Mouse (Mus musculus) heart, adult 18-20 months (tissue): ENCODE measurements around the gene Tm9sf2. TPM values are rescaled to one million over a fixed set of nuclear protein-coding genes. Genes with fewer than 3 reads are reported as not detected.

Source experiments
- DNase-seq, 2 experiments: peaks; one replicate each; pipeline ENCODE4 v3.0.0; 2021 to 2022; ENCODE audit warnings: mixed read lengths in 1 of 2
- total RNA-seq, 2 experiments: library from RNA; stranded (reverse); gene quantifications; 2 replicates each; pipeline ENCODE4 v1.2.3; 2021

Gene Tm9sf2
- total RNA-seq, 2 experiments from 2014 or later, result 130 to 139 TPM

DNA sequence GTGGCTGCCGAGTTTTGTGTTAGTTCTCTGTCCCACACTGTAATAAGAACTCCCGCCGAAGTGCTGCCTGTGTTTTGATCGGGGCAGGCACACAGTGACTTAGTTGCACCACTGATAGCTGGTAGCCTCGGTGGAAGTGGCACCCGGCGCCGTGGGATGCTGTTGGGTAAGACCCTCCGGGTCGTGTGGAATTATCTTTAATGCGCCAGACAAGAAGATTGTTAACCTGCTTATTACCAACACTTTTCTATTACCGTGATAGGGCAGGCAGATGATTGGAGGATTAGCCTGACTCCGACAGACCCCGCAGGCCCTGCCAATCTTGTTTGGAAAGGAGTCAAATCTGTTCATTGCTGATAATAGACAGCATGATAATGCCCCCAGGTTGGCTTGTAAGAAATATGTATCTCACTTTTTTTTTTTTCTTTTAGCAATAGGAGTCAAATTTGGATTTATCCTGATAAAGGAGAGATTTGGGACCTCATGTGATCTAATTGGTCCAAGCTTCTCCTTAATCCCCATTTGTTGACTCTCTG is 69.5 kb downstream of the Tm9sf2 start:
- no peak for DNase-seq

- peak; percentile 37 to 46 for DNase-seq
Observed at GRCm38 (mm10) chr14:122179262-122179661, 72.4 kb downstream of the Tm9sf2 start.

GRCm38 (mm10) chr14:122181078-122181814 is 74.4 kb downstream of the Tm9sf2 start, which contains the start of gene Clybl:
Clybl (plus strand) TSS chr14:122181704.
- DNase-seq, result peak; percentile 98

GRCm38 (mm10) chr14:122181815-122182157 is 74.9 kb downstream of the Tm9sf2 start:
- DNase-seq, result no peak

DNA sequence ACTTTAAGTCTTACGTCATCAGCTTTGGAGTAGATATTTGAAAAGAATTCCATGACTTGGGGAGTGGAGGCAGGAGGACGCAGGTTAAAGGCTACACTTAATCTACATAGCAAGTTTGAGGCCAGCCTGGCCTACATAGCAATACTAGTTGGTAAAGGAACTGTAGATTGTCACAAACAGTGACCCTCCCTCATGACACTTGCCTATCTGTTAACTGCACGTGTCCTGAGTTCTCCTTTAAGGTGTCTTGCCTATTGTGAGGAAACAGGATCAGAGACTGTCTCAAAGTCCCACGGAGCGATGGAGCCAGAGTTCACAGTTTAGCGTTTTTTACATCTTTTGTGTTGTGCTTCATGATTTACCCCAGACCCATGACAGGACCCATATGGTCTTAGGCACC is 75.4 kb downstream of the Tm9sf2 start:
- no peak for DNase-seq

- DNase-seq, result no peak
Observed at GRCm38 (mm10) chr14:122183974-122184373, 77.1 kb downstream of the Tm9sf2 start.

- DNase-seq, result no peak
Observed at GRCm38 (mm10) chr14:122188250-122188649, 81.4 kb downstream of the Tm9sf2 start.

DNA sequence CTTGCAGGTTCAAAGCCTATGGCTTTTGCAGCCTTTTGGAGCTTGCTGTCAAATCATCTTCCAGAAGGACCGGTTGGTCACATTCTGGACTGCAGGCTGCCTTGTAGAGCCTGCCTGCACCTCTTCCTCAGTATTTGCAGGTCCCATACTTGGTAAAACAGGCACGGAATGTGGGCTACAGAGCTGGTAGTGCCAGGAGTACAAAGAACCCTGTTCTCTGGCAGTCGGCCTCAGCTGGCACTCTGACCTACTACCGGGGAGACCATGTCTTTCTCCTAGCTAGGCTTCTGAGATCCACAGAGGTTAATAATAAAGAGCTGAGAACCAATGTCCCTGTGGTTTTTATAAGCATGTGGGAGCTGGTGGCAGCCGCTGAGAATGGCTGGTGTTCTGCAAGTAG is 83.1 kb downstream of the Tm9sf2 start:
- DNase-seq, result peak; percentile 14 to 33

DNA sequence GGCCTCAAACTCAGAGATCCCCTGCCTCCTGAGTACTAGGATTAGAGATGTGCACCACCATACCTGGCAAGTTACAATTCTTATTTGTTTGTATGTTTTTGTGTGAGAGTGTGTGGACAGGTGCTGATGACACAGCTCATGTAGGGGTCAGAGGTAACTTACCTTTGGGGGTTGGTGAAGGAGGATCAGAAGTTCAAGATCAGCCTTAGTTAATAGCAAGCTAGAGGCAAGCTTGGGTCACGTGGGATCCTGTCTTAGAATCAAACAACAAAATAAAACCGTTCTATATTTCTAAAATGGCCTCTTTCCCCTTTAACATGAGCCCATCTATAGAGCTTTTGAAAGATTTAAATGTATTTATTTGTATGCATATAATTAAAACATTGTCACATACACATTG is 83.7 kb downstream of the Tm9sf2 start:
- no peak for DNase-seq

DNA sequence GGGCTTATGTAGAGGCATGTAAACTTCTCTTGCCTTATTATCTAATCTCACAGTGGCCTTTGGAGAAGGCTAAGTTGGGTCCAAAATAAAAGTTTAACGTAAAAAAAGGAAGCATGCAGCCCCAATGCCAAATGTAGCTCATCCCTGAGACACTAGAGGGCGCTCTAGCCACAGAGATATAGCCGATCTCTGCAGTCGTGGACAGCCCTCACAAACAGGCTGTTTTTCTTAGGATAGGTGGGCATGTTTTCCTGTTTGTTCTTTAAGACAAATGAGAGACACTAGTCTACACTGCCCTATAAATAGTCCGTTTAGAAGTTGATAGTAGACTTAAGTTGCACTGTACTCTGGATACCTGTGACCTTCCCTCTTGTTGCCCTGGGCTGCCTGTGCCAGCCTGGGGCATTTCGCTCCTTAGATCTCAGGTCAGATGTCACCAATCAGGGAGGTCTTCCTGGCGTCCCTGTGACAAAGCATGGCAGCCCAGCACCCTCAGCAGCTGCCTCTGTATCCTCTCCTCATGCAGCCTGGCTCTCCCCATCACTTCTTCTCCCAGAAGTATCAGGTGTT is 84.2 kb downstream of the Tm9sf2 start:
- DNase-seq, result peak; percentile 43 to 73

DNA sequence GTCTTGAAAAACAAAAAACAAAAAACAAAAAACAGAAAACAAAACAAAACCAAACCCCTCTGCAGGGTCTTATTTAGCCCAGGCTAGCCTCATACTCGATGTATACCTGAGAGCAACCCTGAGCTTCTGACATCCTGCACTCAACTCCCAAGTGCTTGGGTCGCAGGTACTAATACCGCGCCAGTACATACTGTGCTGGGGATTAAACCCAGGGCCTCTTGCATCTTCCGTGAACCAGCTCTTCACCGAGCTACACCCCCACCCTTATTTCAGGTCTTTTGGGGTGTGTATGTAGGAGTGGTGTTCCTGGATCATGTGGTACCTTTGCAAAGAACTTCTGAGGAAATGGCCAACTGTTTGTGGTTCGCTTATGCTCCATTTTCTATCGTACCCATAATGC is 87.8 kb downstream of the Tm9sf2 start:
- DNase-seq, result no peak

DNA sequence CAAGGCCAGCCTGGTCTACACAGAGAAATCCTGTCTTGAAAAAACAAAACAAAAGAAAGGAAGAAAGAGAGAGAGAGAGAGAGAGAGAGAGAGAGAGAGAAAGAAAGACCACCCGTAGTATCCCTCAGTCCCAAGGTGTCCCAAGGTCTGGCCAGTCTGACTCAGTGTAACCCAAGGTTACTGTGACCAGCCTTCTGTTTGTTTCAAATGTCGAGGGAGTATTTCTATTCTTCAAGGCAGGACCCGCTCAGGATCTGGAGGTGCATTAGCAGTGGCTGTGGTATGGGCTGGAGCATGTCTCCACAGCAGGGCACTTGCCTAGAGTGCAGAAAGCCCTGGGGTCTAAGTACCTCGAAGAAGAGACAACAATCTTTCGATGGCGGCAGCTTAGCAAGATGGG is 90.0 kb downstream of the Tm9sf2 start:
- DNase-seq, result no peak

DNA sequence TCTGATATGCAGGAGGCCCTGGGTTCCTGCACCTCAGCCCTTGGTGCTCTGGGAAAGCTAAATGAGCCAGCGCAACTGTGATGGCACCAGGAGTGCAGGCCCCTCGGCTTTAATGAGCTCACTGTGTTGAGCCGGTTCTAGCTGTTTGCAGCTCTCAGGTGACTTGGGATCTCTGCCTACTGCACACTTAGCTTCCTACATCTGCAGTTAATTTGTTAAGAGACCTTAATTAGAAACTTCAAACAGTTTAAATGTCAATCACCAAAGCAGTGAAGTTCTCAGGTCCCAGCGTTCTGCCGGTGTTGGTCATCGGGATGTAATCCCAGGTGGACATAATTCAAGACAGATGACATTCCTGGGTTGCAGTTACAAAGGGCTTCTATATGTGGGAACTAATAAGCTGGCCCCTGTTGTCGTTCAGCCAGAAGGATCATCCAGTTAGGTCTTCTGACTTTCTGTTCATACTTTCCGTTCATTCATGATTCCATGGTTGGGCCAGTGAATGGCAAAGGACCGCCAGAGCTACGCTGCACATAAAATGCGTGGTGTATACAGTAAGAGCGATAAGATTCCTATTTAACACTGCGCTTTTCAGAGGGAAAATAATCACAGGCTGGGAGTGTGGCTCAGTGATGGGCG is 93.5 kb downstream of the Tm9sf2 start:
- no peak for DNase-seq

DNA sequence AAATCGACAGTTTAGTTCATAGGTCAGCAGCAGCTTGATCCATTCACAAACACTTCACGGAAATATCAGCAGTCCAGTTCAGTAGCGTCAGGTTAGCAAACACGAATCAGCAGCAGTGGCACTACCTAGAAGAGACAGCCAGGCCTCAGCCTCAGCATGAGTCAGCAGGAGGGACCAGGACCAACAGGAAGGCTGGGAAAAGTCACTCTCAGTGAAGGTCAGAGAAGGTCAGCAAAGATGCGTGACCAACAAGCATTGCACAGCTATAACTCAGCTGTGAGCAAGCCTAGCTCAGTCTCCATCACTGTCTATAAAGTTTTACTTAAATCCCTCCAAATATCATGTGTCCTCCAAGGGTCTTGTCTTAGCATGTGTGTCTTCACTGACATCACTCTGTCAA is 102.3 kb downstream of the Tm9sf2 start:
- DNase-seq, result no peak

Other genes with a start within 250 kb of the Tm9sf2 start
- gene Ubac2, start 228.4 kb upstream of the Tm9sf2 start, total RNA-seq, result 10 to 100 TPM; 28.9 to 31.0 TPM
- 1 to 10 TPM in 1 of 2 experiments, under 1 TPM in 1; 0.22 to 1.8 TPM for gene Gpr18, start 191.3 kb upstream of the Tm9sf2 start, total RNA-seq
- 1 to 10 TPM in 1 of 2 experiments, under 1 TPM in 1; 0.62 to 1.8 TPM for gene Gpr183, start 141.8 kb upstream of the Tm9sf2 start, total RNA-seq
- not detected for gene Timm8a2, start 72.4 kb upstream of the Tm9sf2 start, total RNA-seq
- 100 to 1,000 TPM; 131 to 137 TPM for gene Clybl, start 74.7 kb downstream of the Tm9sf2 start, total RNA-seq